Mouse (Mus musculus) liver, embryonic 16.5 days (tissue): ENCODE measurements around the gene Ttll1. TPM values are rescaled to one million over a fixed set of nuclear protein-coding genes. Genes with fewer than 3 reads are reported as not detected.

Source experiments
- ATAC-seq: fragments of 200-750 bp; cut with Nextera tagmentation; 2 replicates; pipeline ENCODE4 v1.8.0; 2017; ENCODE audit warnings: low read depth, mild to moderate bottlenecking, moderate number of reproducible peaks, moderate library complexity
- H3K27ac ChIP-seq: fragments of 300-500 bp; sonication (generic); 2 replicates; pipeline ENCODE4 v1.5.1; 2014; ENCODE audit warnings: mild to moderate bottlenecking, low read length
- H3K27me3 ChIP-seq: fragments of 300-500 bp; sonication (generic); 2 replicates; pipeline ENCODE4 v1.6.1; 2014; ENCODE audit warnings: low read depth, low read length, mixed read lengths; ENCODE audit not compliant: control insufficient read depth, insufficient read depth
- H3K36me3 ChIP-seq: fragments of 300-500 bp; sonication (generic); 2 replicates; pipeline ENCODE4 v1.6.1; 2014; ENCODE audit warnings: mild to moderate bottlenecking; ENCODE audit not compliant: control insufficient read depth, insufficient read depth
- H3K4me1 ChIP-seq: fragments of 300-500 bp; sonication (generic); 2 replicates; pipeline ENCODE4 v1.6.1; 2014; ENCODE audit warnings: low read depth, low read length, mixed read lengths; ENCODE audit not compliant: control insufficient read depth
- H3K4me2 ChIP-seq: fragments of 300-500 bp; sonication (generic); 2 replicates; pipeline ENCODE4 v1.6.1; 2014; ENCODE audit warnings: low read depth, low read length, mixed read lengths
- H3K4me3 ChIP-seq: fragments of 300-500 bp; sonication (generic); 2 replicates; pipeline ENCODE4 v1.5.1; 2014; ENCODE audit warnings: low read depth, mild to moderate bottlenecking, low read length
- H3K9ac ChIP-seq: fragments of 300-500 bp; sonication (generic); 2 replicates; pipeline ENCODE4 v1.6.1; 2014; ENCODE audit warnings: low read depth, low read length
- H3K9me3 ChIP-seq: fragments of 300-500 bp; sonication (generic); replicated peaks from 2 replicates; pipeline ENCODE4 v1.6.1; 2016; ENCODE audit warnings: low read length; ENCODE audit not compliant: control insufficient read depth
- WGBS: fragments of 180-500 bp; shearing (Covaris S2); extraction: QIAGEN DNeasy Blood & Tissue Kit; methylation state at CpG from one replicate; pipeline ENCODE4 v1.1.7; 2014; ENCODE audit not compliant: insufficient replicate concordance; 5-methylcytosine and 5-hydroxymethylcytosine counted together
- polyA plus RNA-seq: library from polyadenylated mRNA; unstranded; fragments of >200 nt; fragmentation: Nextera tagmentation; extraction: Ambion mirVana; gene quantifications from 2 replicates; pipeline ENCODE4 v1.2.1, GENCODE M21; 2015

Gene Ttll1
- polyA plus RNA-seq, 1 experiment from 2014 or later = 4.7 TPM

- Histone ChIP-seq H3K4me2 (no peak overlapping the region), H3K27ac (no peak overlapping the region), H3K36me3 (no peaks in the 10 kb centered on the region), H3K27me3 (peaks cover 3% of the 10 kb centered on the region; the same call in 1 of the 2 replicates), H3K4me1 (no peaks in the 10 kb centered on the region), H3K9ac (no peak overlapping the region), H3K9me3 (no peaks in the 10 kb centered on the region), H3K4me3 (no peak overlapping the region)
- 67% methylated on average over 6 of the region's 6 CpGs for WGBS
- ATAC-seq = no peak
These were observed 25.2 kb upstream of the Ttll1 start for GRCm38 (mm10) chr15:83535890-83536231.

- H3K27me3 ChIP-seq = peaks cover 8% of the 10 kb centered on the region
- no peak for ATAC-seq
- H3K4me3 ChIP-seq = no peak overlapping the region
- WGBS = 50% methylated on average over 17 of the region's 17 CpGs
- H3K27ac ChIP-seq = no peak overlapping the region
- peaks cover 3% of the 10 kb centered on the region for H3K4me1 ChIP-seq
- H3K9ac ChIP-seq = no peak overlapping the region
- H3K4me2 ChIP-seq = no peak overlapping the region
- no peaks in the 10 kb centered on the region for H3K36me3 ChIP-seq
- no peaks in the 10 kb centered on the region for H3K9me3 ChIP-seq
These were observed 24.5 kb upstream of the Ttll1 start for GRCm38 (mm10) chr15:83534960-83535889.

- ATAC-seq = no peak
- Histone ChIP-seq H3K27ac (no peak overlapping the region), H3K36me3 (no peaks in the 10 kb centered on the region), H3K9ac (no peak overlapping the region), H3K9me3 (no peaks in the 10 kb centered on the region), H3K4me2 (no peak overlapping the region), H3K4me3 (no peak overlapping the region), H3K4me1 (peaks cover 4% of the 10 kb centered on the region), H3K27me3 (peaks cover 34% of the 10 kb centered on the region)
- 57% methylated on average over 7 of the region's 7 CpGs for WGBS
These were observed 21.9 kb upstream of the Ttll1 start for GRCm38 (mm10) chr15:83532606-83533005.

- H3K9me3 ChIP-seq = no peaks in the 10 kb centered on the region
- ATAC-seq = no peak
- peaks cover 8% of the 10 kb centered on the region for H3K4me1 ChIP-seq
- H3K4me2 ChIP-seq = no peak overlapping the region
- no peak overlapping the region for H3K9ac ChIP-seq
- H3K27ac ChIP-seq = no peak overlapping the region
- WGBS = 64% methylated on average over 5 of the region's 5 CpGs
- H3K36me3 ChIP-seq = no peaks in the 10 kb centered on the region
- H3K4me3 ChIP-seq = no peak overlapping the region
- H3K27me3 ChIP-seq = peaks cover 40% of the 10 kb centered on the region
These were observed 21.3 kb upstream of the Ttll1 start for GRCm38 (mm10) chr15:83531961-83532469.

- no peak overlapping the region for H3K4me3 ChIP-seq
- ATAC-seq = peak; percentile 33
- H3K4me1 ChIP-seq = peaks cover 14% of the 10 kb centered on the region
- H3K9ac ChIP-seq = no peak overlapping the region
- no peaks in the 10 kb centered on the region for H3K9me3 ChIP-seq
- H3K4me2 ChIP-seq = no peak overlapping the region
- H3K27ac ChIP-seq = no peak overlapping the region
- peaks cover 53% of the 10 kb centered on the region for H3K27me3 ChIP-seq
- no peaks in the 10 kb centered on the region for H3K36me3 ChIP-seq
- WGBS = 35% methylated on average over 6 of the region's 6 CpGs
These were observed 20.0 kb upstream of the Ttll1 start for GRCm38 (mm10) chr15:83530688-83531087.

GRCm38 (mm10) chr15:83530233-83530632, 19.5 kb upstream of the Ttll1 start:
- Histone ChIP-seq H3K4me2 (no peak overlapping the region), H3K9ac (no peak overlapping the region), H3K4me1 (peaks cover 14% of the 10 kb centered on the region), H3K9me3 (no peaks in the 10 kb centered on the region), H3K36me3 (no peaks in the 10 kb centered on the region), H3K27ac (no peak overlapping the region), H3K27me3 (peaks cover 58% of the 10 kb centered on the region), H3K4me3 (no peak overlapping the region)
- ATAC-seq = no peak
- WGBS = 26% methylated on average over 9 of the region's 9 CpGs

GRCm38 (mm10) chr15:83529765-83530164, 19.1 kb upstream of the Ttll1 start:
- Histone ChIP-seq H3K4me1 (peaks cover 14% of the 10 kb centered on the region), H3K27me3 (peaks cover 63% of the 10 kb centered on the region), H3K27ac (no peak overlapping the region), H3K9me3 (no peaks in the 10 kb centered on the region), H3K9ac (no peak overlapping the region), H3K4me3 (no peak overlapping the region), H3K36me3 (no peaks in the 10 kb centered on the region), H3K4me2 (no peak overlapping the region)
- WGBS = 60% methylated on average over 5 of the region's 5 CpGs
- ATAC-seq = no peak

- no peaks in the 10 kb centered on the region for H3K9me3 ChIP-seq
- no peak overlapping the region for H3K4me3 ChIP-seq
- H3K27ac ChIP-seq = no peak overlapping the region
- peaks cover 71% of the 10 kb centered on the region for H3K27me3 ChIP-seq
- peaks cover 14% of the 10 kb centered on the region for H3K4me1 ChIP-seq
- H3K9ac ChIP-seq = no peak overlapping the region
- WGBS = 58% methylated on average over 4 of the region's 4 CpGs
- no peak overlapping the region for H3K4me2 ChIP-seq
- ATAC-seq = no peak
- H3K36me3 ChIP-seq = no peaks in the 10 kb centered on the region
These were observed 18.2 kb upstream of the Ttll1 start for GRCm38 (mm10) chr15:83528892-83529291.

- WGBS = 53% methylated on average over 2 of the region's 2 CpGs
- 0 out of 2 replicates have a peak overlapping the region, but pooled peaks have one; percentile 83 for H3K4me2 ChIP-seq
- no peaks in the 10 kb centered on the region for H3K9me3 ChIP-seq
- no peaks in the 10 kb centered on the region for H3K36me3 ChIP-seq
- H3K4me3 ChIP-seq = no peak overlapping the region
- peaks cover 72% of the 10 kb centered on the region for H3K27me3 ChIP-seq
- peaks cover 21% of the 10 kb centered on the region for H3K4me1 ChIP-seq
- no peak overlapping the region for H3K9ac ChIP-seq
- no peak for ATAC-seq
- H3K27ac ChIP-seq = no peak overlapping the region
These were observed 17.1 kb upstream of the Ttll1 start for GRCm38 (mm10) chr15:83527747-83528146.
